Mouse (Mus musculus) spleen, adult 18-20 months (tissue): Measurements from ENCODE around the gene Ccdc77.
"Not testable (repeated sequence)": the region's sequence is repeated elsewhere in the genome, so short reads cannot be mapped to it uniquely, and the experiment has no call there.

Source experiments
- DNase-seq, 2 experiments: peaks; one replicate each; pipeline ENCODE4 v3.0.0; 2022; ENCODE audit warnings: mixed read lengths in 2 of 2

Gene Ccdc77

GRCm38 (mm10) chr6:120309787-120310186 lies 54.4 kb downstream of the Ccdc77 start:
- no peak for DNase-seq

GRCm38 (mm10) chr6:120309338-120309737 lies 54.8 kb downstream of the Ccdc77 start:
- DNase-seq = no peak

GRCm38 (mm10) chr6:120306859-120307594 lies 57.1 kb downstream of the Ccdc77 start:
- DNase-seq = no peak

GRCm38 (mm10) chr6:120302755-120303316 lies 61.3 kb downstream of the Ccdc77 start:
- no peak for DNase-seq

- no peak for DNase-seq
Observed at GRCm38 (mm10) chr6:120301137-120301536, 63.0 kb downstream of the Ccdc77 start.

- not testable (repeated sequence) for DNase-seq
Observed at GRCm38 (mm10) chr6:120296589-120296988, 67.6 kb downstream of the Ccdc77 start.

GRCm38 (mm10) chr6:120294785-120295133 lies 69.4 kb downstream of the Ccdc77 start:
- DNase-seq = peak in 1 of 2 experiments; percentile 24

- DNase-seq = peak in 1 of 2 experiments; percentile 10
Observed at GRCm38 (mm10) chr6:120294056-120294784, 70.0 kb downstream of the Ccdc77 start, which contains the start of the genes D330020A13Rik and B4galnt3. Gene D330020A13Rik (plus strand): TSS chr6:120294364. Gene B4galnt3 (minus strand): TSS chr6:120294559.

GRCm38 (mm10) chr6:120291396-120292009 lies 72.7 kb downstream of the Ccdc77 start:
- DNase-seq = no peak

GRCm38 (mm10) chr6:120289430-120289829 lies 74.7 kb downstream of the Ccdc77 start:
- no peak for DNase-seq

GRCm38 (mm10) chr6:120288541-120288940 lies 75.6 kb downstream of the Ccdc77 start:
- no peak for DNase-seq

GRCm38 (mm10) chr6:120287279-120287678 lies 76.9 kb downstream of the Ccdc77 start:
- no peak for DNase-seq

- DNase-seq = no peak
Observed at GRCm38 (mm10) chr6:120276874-120277449, 87.2 kb downstream of the Ccdc77 start.

- DNase-seq = no peak
Observed at GRCm38 (mm10) chr6:120275301-120275700, 88.9 kb downstream of the Ccdc77 start.

- DNase-seq = no peak
Observed at GRCm38 (mm10) chr6:120274887-120275286, 89.3 kb downstream of the Ccdc77 start.
